Mouse (Mus musculus) bone marrow, adult 2 months (tissue): ENCODE measurements at regions not wholly inside any gene's neighbourhood (a gene's known extent, or its start where the extent isn't known, plus 50 kb on each side); places are given as distances from the start of the nearest gene placed in this dataset.

Experiments used
- CTCF ChIP-seq: fragments of 200-500 bp; IDR thresholded peaks from 2 replicates; pipeline ENCODE4 v1.5.1; 2011; ENCODE audit warnings: low read length, control low read depth; ENCODE audit not compliant: control insufficient read depth, insufficient read depth
- POLR2A ChIP-seq: fragments of 200-500 bp; IDR thresholded peaks from 2 replicates; pipeline ENCODE4 v1.6.1; 2011; ENCODE audit warnings: low read depth, mild to moderate bottlenecking, control low read depth, low read length, borderline replicate concordance; ENCODE audit not compliant: control insufficient read depth

DNA sequence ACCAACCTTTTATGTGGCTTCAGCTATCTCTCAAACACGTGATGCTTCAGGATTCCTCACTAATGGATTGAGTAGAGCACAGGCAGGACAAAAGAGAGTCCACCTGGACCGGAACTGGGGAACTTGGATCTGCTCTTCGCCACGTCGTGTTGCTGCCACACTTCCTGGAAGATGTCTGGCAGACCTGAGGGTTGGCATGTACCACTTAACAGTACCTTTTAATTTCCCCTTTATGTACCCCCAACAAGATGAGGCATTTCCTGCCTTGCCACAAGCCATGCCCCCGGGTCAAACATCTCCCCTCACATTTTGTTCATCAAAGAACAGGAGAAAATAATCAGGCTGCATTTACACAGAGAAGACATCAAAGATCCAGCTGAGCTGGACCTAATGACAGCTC lies 77.6 kb upstream of the Cdkn3 start:
- TF ChIP-seq POLR2A (no peak), CTCF (no peak)
